Mouse (Mus musculus) stomach, adult 2 months (tissue): ENCODE measurements around the gene Btbd35f10. TPM values are rescaled to one million over a fixed set of nuclear protein-coding genes. Genes with fewer than 3 reads are reported as not detected.

Experiments used
- polyA plus RNA-seq: library from polyadenylated mRNA; depleted of rRNA; stranded (reverse); fragments of >200 nt; gene quantifications from 2 replicates; pipeline ENCODE4 v1.2.3, GENCODE M21; 2012; rRNA removed

Btbd35f10 gene
- polyA plus RNA-seq, result not detected in 2 replicates

GRCm38 (mm10) chrX:3752785-3753184 lies at the start of gene Btbd35f10:
Btbd35f10 (minus strand) TSS chrX:3752885.

Other genes with a start within 250 kb of the Btbd35f10 start
- gene Btbd35f18, start 52.7 kb downstream of the Btbd35f10 start, polyA plus RNA-seq, result not detected in 2 replicates
- gene Btbd35f16, start 204.1 kb upstream of the Btbd35f10 start, polyA plus RNA-seq, result not detected in 2 replicates